8 mouse cellular contexts compared by ENCODE assay signal in genomic region chr19:45235331-45235741, GRCm38 (mm10). TPM values are rescaled to one million over a fixed set of nuclear protein-coding genes. Genes with fewer than 3 reads are reported as not detected.
DNase-seq lines count a peak whose midpoint lies in the region; ATAC-seq and TF ChIP-seq lines count a peak whose summit lies in the region.

No protein-coding gene starts in this region.

- H3K4me3 ChIP-seq in kidney, embryonic 15.5 days (replicated peaks) = peak overlapping the region; percentile 40
- H3K4me3 ChIP-seq in forebrain, embryonic 10.5 days = peak overlapping the region; percentile 36
- peak overlapping the region; percentile 39 for H3K4me3 ChIP-seq in hindbrain, postnatal 0 days (ENCODE audit: low read length)
- H3K4me3 ChIP-seq in neural tube, embryonic 11.5 days (ENCODE audit: low read depth, low read length) = peak overlapping the region; percentile 44

- under 1% methylated on average over 53 of the region's 53 CpGs for WGBS in kidney, embryonic 15.5 days
- WGBS in forebrain, embryonic 10.5 days = under 1% methylated on average over 53 of the region's 53 CpGs
- under 1% methylated on average over 52 of the region's 53 CpGs for WGBS in hindbrain, postnatal 0 days
- WGBS in neural tube, embryonic 11.5 days = under 1% methylated on average over 43 of the region's 53 CpGs

- no peak overlapping the region for H3K27ac ChIP-seq in kidney, embryonic 15.5 days
- no peak overlapping the region for H3K27ac ChIP-seq in forebrain, embryonic 10.5 days
- H3K27ac ChIP-seq in hindbrain, postnatal 0 days = peak overlapping the region; percentile 71
- peak overlapping the region; percentile 85 for H3K27ac ChIP-seq in neural tube, embryonic 11.5 days (ENCODE audit: low read depth, low read length)

- no peaks in the 10 kb centered on the region for H3K9me3 ChIP-seq in kidney, embryonic 15.5 days (replicated peaks)
- no peaks in the 10 kb centered on the region for H3K9me3 ChIP-seq in forebrain, embryonic 10.5 days
- no peaks in the 10 kb centered on the region for H3K9me3 ChIP-seq in hindbrain, postnatal 0 days (ENCODE audit: low read length)
- H3K9me3 ChIP-seq in neural tube, embryonic 11.5 days (ENCODE audit: control insufficient read depth, low read length) = no peaks in the 10 kb centered on the region

- peak overlapping the region; percentile 61 for H3K4me2 ChIP-seq in kidney, embryonic 15.5 days
- H3K4me2 ChIP-seq in hindbrain, postnatal 0 days (ENCODE audit: low read depth, low read length) = peak overlapping the region; percentile 49
- peak overlapping the region; percentile 39 for H3K4me2 ChIP-seq in neural tube, embryonic 11.5 days (ENCODE audit: low read depth)

- TF ChIP-seq CTCF in hindbrain, postnatal 0 days (IDR thresholded peaks at IDR 0.05; ENCODE audit: low read depth) = no peak

- no peak for ATAC-seq in kidney, embryonic 15.5 days (replicated peaks; ENCODE audit: low FRiP score)
- no peak for ATAC-seq in hindbrain, postnatal 0 days
- no peak for ATAC-seq in neural tube, embryonic 11.5 days (ENCODE audit: insufficient read depth, low FRiP score, low TSS enrichment)

- no peaks in the 10 kb centered on the region for H3K36me3 ChIP-seq in kidney, embryonic 15.5 days
- no peaks in the 10 kb centered on the region for H3K36me3 ChIP-seq in forebrain, embryonic 10.5 days (replicated peaks)
- no peaks in the 10 kb centered on the region for H3K36me3 ChIP-seq in hindbrain, postnatal 0 days (ENCODE audit: insufficient read depth, low read length)
- no peaks in the 10 kb centered on the region for H3K36me3 ChIP-seq in neural tube, embryonic 11.5 days (ENCODE audit: control insufficient read depth, insufficient read depth, low read length)

- H3K9ac ChIP-seq in kidney, embryonic 15.5 days = no peak overlapping the region
- H3K9ac ChIP-seq in hindbrain, postnatal 0 days (replicated peaks; ENCODE audit: low read length) = peak overlapping the region; percentile 49
- peak overlapping the region; percentile 62 for H3K9ac ChIP-seq in neural tube, embryonic 11.5 days (ENCODE audit: low read length)

- no peak for DNase-seq in kidney, adult 18-20 months
- peak; percentile 39 for DNase-seq in forebrain, embryonic 10.5 days (ENCODE audit: extremely low spot score, low spot score)
- no peak for DNase-seq in hindbrain, postnatal 0 days (ENCODE audit: low spot score)
- peak; percentile 60 for DNase-seq in neural tube, embryonic 11.5 days (ENCODE audit: low spot score)
- DNase-seq in layer of hippocampus, adult 8-10 months (ENCODE audit: low spot score in 2 of 2) = no peak
- DNase-seq in left cerebral cortex, postnatal 4 days = no peak
- no peak for DNase-seq in right cerebral cortex, postnatal 25 days

- H3K27me3 ChIP-seq in kidney, embryonic 15.5 days = peaks cover 99% of the 10 kb centered on the region
- H3K27me3 ChIP-seq in forebrain, embryonic 10.5 days (ENCODE audit: poor library complexity, severe bottlenecking) = peaks cover 100% of the 10 kb centered on the region
- H3K27me3 ChIP-seq in hindbrain, postnatal 0 days (ENCODE audit: insufficient read depth, low read length) = peaks cover 67% of the 10 kb centered on the region
- H3K27me3 ChIP-seq in neural tube, embryonic 11.5 days (ENCODE audit: control insufficient read depth, insufficient read depth, low read length) = peaks cover 96% of the 10 kb centered on the region

- intact Hi-C loops in left cerebral cortex, postnatal 4 days (cut with DNase I) = no loop called here

- H3K4me1 ChIP-seq in kidney, embryonic 15.5 days = peaks cover 56% of the 10 kb centered on the region
- H3K4me1 ChIP-seq in forebrain, embryonic 10.5 days = peaks cover 47% of the 10 kb centered on the region
- no peaks in the 10 kb centered on the region for H3K4me1 ChIP-seq in hindbrain, postnatal 0 days (ENCODE audit: insufficient read depth, low read length)
- peaks cover 15% of the 10 kb centered on the region for H3K4me1 ChIP-seq in neural tube, embryonic 11.5 days (ENCODE audit: control insufficient read depth, insufficient read depth, low read length)

RNA-seq across cellular contexts. Expression of gene Lbx1, which starts 0.3 kb away (rescaled TPM):
- polyA plus RNA-seq in kidney, embryonic 15.5 days (2015; fragmentation: Nextera tagmentation; extraction: Ambion mirVana) = 0.06 and 0.14 TPM in 2 replicates
- polyA plus RNA-seq in forebrain, embryonic 10.5 days (2016; fragmentation: Nextera tagmentation; extraction: Ambion mirVana) = not detected in 2 replicates
- 27.0 and 32.2 TPM in 2 replicates for total RNA-seq in hindbrain, postnatal 0 days (2014; rRNA removed)
- 9.2 and 9.6 TPM in 2 replicates for polyA plus RNA-seq in hindbrain, postnatal 0 days (2015; fragmentation: Nextera tagmentation; extraction: Ambion mirVana)
- 7.7 TPM in 2 replicates for polyA plus RNA-seq in neural tube, embryonic 11.5 days (2014; fragmentation: Nextera tagmentation; extraction: Ambion mirVana)
- not detected for total RNA-seq in layer of hippocampus, adult 8-10 months (2022)
- not detected for total RNA-seq in left cerebral cortex, postnatal 4 days (2021)

Comparison
In these comparisons a context has a peak if more than half of its experiments do, and no peak if none do; other contexts are left out.
1. H3K27ac ChIP-seq: peak in hindbrain, postnatal 0 days (single experiment) and neural tube, embryonic 11.5 days (single experiment); none in kidney, embryonic 15.5 days (single experiment) and forebrain, embryonic 10.5 days (single experiment).
2. DNase-seq: peak in forebrain, embryonic 10.5 days (single experiment) and neural tube, embryonic 11.5 days (single experiment); none in kidney, adult 18-20 months (single experiment), hindbrain, postnatal 0 days (single experiment), layer of hippocampus, adult 8-10 months (0 of 2), left cerebral cortex, postnatal 4 days (single experiment) and right cerebral cortex, postnatal 25 days (single experiment).
3. Peak in every context shown above with its lines, with median percentiles within 50 percentile points of each other: H3K4me2 ChIP-seq and H3K4me3 ChIP-seq.